Mouse (Mus musculus): Measurements from ENCODE around the gene Mfsd4b3.
A peak's percentile ranks its signal among the peaks of the same experiment; 100 is the strongest.

The Mfsd4b3 gene

GRCm38 (mm10) chr10:39912616-39913015 is 47.3 kb downstream of the Mfsd4b3 start:
- no peak for DNase-seq

GRCm38 (mm10) chr10:39908768-39909441 is 51.0 kb downstream of the Mfsd4b3 start:
- no peak for DNase-seq

GRCm38 (mm10) chr10:39906799-39907658 is 52.9 kb downstream of the Mfsd4b3 start:
- no peak for DNase-seq

- no peak for DNase-seq
Measured at GRCm38 (mm10) chr10:39904191-39904590, 55.8 kb downstream of the Mfsd4b3 start.

- peak; percentile 90 for DNase-seq
Measured at GRCm38 (mm10) chr10:39898874-39899371, 61.0 kb downstream of the Mfsd4b3 start, which contains the start of gene Mfsd4b4. Mfsd4b4 (minus strand) TSS chr10:39899238.
